Mouse (Mus musculus) limb, embryonic 13.5 days (tissue): ENCODE measurements around the gene Efs. TPM values are rescaled to one million over a fixed set of nuclear protein-coding genes. Genes with fewer than 3 reads are reported as not detected.
"Not testable (repeated sequence)": the region's sequence is repeated elsewhere in the genome, so short reads cannot be mapped to it uniquely, and the experiment has no call there.

Source experiments
- ATAC-seq: fragments of 200-750 bp; cut with Nextera tagmentation; 2 replicates; pipeline ENCODE4 v1.8.0; 2017; ENCODE audit warnings: low read depth, moderate number of reproducible peaks, moderate TSS enrichment; ENCODE audit not compliant: low FRiP score
- H3K27ac ChIP-seq: fragments of 300-500 bp; sonication (generic); 2 replicates; pipeline ENCODE4 v1.5.1; 2015; ENCODE audit warnings: inconsistent platforms, mild to moderate bottlenecking, moderate library complexity
- H3K27me3 ChIP-seq: fragments of 300-500 bp; sonication (generic); 2 replicates; pipeline ENCODE4 v1.6.1; 2015; ENCODE audit warnings: mild to moderate bottlenecking, inconsistent platforms
- H3K36me3 ChIP-seq: fragments of 300-500 bp; sonication (generic); 2 replicates; pipeline ENCODE4 v1.6.1; 2015; ENCODE audit warnings: inconsistent platforms, mild to moderate bottlenecking, moderate library complexity
- H3K4me1 ChIP-seq: fragments of 300-500 bp; sonication (generic); 2 replicates; pipeline ENCODE4 v1.6.1; 2015; ENCODE audit warnings: inconsistent platforms
- H3K4me2 ChIP-seq: fragments of 300-500 bp; sonication (generic); replicated peaks from 2 replicates; pipeline ENCODE4 v1.6.1; 2015; ENCODE audit warnings: inconsistent platforms, mild to moderate bottlenecking, moderate library complexity
- H3K4me3 ChIP-seq: fragments of 300-500 bp; sonication (generic); 2 replicates; pipeline ENCODE4 v1.5.1; 2015; ENCODE audit warnings: moderate library complexity, mild to moderate bottlenecking, inconsistent platforms
- H3K9ac ChIP-seq: fragments of 300-500 bp; sonication (generic); 2 replicates; pipeline ENCODE4 v1.6.1; 2015; ENCODE audit warnings: mild to moderate bottlenecking, inconsistent platforms
- H3K9me3 ChIP-seq: fragments of 300-500 bp; sonication (generic); 2 replicates; pipeline ENCODE4 v1.6.1; 2016; ENCODE audit warnings: inconsistent platforms
- WGBS: fragments of 180-500 bp; shearing (Covaris S2); methylation state at CpG from one replicate; pipeline ENCODE4 v1.1.7; 2015; 5-methylcytosine and 5-hydroxymethylcytosine counted together
- polyA plus RNA-seq: library from polyadenylated mRNA; unstranded; fragments of >200 nt; fragmentation: Nextera tagmentation; extraction: Ambion mirVana; gene quantifications from 2 replicates; pipeline ENCODE4 v1.2.1, GENCODE M21; 2015

The Efs gene
- 46.7 and 50.4 TPM in 2 replicates for polyA plus RNA-seq

DNA sequence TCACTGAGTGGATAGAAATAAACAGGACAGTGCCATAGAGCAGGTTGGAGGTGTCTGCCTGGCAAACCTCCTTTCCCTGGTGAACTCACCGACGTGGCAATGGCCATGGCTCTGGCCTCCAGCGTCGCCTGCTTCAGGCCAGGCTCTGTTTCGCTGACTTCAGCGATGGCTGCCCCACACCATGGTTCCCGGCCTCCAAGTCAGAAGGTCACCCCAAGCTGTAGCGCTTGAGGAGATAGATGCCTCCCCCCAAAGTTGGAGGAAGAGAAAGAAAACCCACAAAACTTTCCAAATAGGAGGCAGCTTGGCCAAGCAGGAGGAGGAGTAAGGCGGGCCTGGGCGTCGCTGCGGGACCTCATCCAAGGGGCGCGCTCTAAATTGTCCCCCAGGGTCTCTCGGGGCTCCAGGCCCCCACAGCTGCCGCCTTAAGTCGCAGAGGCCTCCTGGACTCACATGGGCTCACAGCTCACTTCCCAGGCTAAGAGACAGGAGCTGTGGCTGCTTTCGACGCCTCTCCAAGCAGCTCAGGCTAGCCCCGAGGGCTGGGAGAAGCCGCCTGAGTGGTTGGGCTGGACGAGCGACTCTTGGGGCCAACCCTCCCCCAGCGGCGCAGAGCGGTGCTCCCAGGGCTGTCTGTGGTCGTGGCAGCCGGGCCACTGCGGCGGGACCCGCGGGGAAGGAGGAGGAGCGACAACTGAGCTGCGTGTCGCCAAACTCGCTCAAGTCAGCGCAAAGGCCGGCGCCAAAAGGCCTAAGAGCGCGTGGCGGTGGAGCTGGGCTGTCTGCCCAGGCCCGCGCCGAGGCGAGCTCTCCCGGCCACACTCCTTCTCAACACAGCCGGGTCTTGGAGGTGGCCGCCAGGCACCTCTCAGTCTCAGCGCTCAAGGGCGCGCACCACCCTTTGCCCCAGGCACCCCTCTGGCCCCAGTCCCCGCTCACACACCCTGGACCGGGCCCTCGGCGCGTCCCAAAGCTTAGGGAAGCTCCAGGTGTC, at the start of gene Efs:
TSS of gene Efs (minus strand) at position 778 of the 994 bp plus-strand sequence.
- Histone ChIP-seq H3K4me1 (peaks cover 47% of the 10 kb centered on the region), H3K4me3 (peak within 1 kb of the TSS; percentile 67), H3K9ac (peak within 1 kb of the TSS; percentile 97), H3K36me3 (peaks cover 21% of the 10 kb centered on the region), H3K9me3 (peaks cover 22% of the 10 kb centered on the region), H3K27ac (peak within 1 kb of the TSS; percentile 100), H3K4me2 (peak within 1 kb of the TSS; percentile 88), H3K27me3 (no peaks in the 10 kb centered on the region)
- WGBS = under 1% methylated on average over 57 of the region's 57 CpGs
- peak; percentile 57 for ATAC-seq

DNA sequence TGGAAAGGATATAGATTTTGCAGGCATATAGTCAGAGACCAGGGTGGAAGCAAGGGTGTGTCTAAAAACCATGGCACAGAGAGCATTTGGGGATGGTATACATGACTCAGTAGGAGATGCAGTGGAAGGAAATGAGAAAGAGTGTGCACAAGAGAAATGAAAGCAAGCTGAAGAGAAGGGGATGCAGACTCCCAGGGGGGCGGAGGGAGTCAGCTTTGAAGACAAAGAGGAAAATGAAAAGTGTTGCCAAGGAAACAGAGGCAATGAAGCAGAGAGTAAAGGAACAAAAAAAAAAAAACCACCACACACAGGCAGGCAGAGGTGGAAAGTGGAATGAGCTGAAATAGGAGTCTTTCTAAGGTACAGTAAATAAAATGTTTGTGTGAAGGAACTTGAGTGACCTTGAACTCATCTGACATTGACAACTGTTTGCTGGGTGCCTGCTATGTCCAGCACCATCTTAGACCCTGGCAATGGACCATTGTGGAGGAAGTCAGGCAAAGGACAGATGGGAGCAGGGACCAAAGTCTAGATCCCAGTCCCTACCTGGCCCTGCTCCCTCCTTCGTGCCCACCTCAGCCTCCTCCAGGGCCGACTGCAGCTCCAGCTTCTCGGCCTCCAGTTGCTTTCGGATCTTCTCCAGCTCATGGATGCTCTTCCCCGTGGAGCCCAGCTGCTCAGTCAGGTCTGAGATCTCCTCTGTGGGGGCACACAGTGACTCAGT, 48.3 kb upstream of the Efs start:
- Histone ChIP-seq H3K9ac (no peak overlapping the region), H3K4me1 (no peaks in the 10 kb centered on the region), H3K27me3 (peaks cover 2% of the 10 kb centered on the region; the same call in 1 of the 2 replicates), H3K36me3 (no peaks in the 10 kb centered on the region), H3K4me3 (no peak overlapping the region), H3K4me2 (no peak overlapping the region), H3K27ac (no peak overlapping the region), H3K9me3 (no peaks in the 10 kb centered on the region)
- ATAC-seq = no peak
- 76% methylated on average over 6 of the region's 6 CpGs for WGBS

- H3K36me3 ChIP-seq, H3K27me3 ChIP-seq, H3K4me2 ChIP-seq, H3K4me3 ChIP-seq, H3K9ac ChIP-seq, H3K27ac ChIP-seq, H3K4me1 ChIP-seq, H3K9me3 ChIP-seq, ATAC-seq: not testable (repeated sequence)
- 90% methylated on average over 11 of the region's 11 CpGs for WGBS
These were observed 46.9 kb upstream of the Efs start for GRCm38 (mm10) chr14:54972786-54973185.

DNA sequence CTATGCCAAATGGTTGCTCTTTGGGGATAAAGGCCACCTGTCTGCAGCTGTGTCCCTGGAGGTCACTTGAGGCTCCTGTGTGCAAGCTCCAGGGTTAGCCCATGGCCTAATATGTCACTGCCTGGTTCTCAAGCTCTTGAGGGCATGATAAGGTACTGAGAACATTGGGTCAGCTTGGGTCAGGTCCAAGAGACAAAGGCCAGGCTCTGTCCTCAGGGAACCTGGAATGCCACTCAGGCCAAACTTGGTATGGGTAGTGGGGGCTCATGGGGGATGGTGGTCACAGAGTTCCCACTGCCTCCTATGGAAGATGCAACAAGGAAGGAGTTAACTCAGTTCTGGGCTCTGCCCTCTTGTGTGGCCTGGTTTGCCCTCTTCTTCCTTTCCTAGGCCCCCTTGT, 42.4 kb upstream of the Efs start:
- ATAC-seq = no peak

DNA sequence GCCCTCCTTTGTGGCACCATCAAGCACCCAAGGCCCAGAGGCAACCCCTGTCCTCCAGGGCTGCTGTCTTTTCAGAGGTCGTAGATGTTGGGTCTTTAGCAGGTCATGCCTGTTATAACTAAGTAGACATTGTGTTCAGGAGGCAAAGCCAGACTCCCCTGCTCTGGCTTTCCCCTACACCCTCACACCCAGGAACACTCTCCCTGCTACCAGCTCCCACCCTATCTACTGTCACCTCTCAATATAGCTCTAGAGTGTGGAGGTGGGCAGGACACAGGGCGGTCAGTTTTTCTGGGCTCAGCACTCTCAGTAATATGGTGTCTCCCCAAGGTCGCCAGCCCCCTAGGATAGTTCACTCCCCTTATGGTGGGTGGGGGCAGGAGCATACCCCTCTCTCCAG, 41.9 kb upstream of the Efs start:
- Histone ChIP-seq H3K9me3 (no peaks in the 10 kb centered on the region), H3K36me3 (no peaks in the 10 kb centered on the region), H3K4me1 (peaks cover 10% of the 10 kb centered on the region; the same call in 1 of the 2 replicates), H3K4me2 (no peak overlapping the region), H3K27ac (no peak overlapping the region), H3K9ac (no peak overlapping the region), H3K27me3 (peaks cover 7% of the 10 kb centered on the region; the same call in 1 of the 2 replicates), H3K4me3 (no peak overlapping the region)
- ATAC-seq = no peak
- 80% methylated on average over 3 of the region's 3 CpGs for WGBS

More for the DNA sequence above, 42.4 kb upstream of the Efs start:
- no peak overlapping the region for H3K4me3 ChIP-seq
- H3K36me3 ChIP-seq = no peaks in the 10 kb centered on the region
- no peak overlapping the region for H3K9ac ChIP-seq
- H3K9me3 ChIP-seq = no peaks in the 10 kb centered on the region
- no peak overlapping the region for H3K27ac ChIP-seq
- H3K4me2 ChIP-seq = no peak overlapping the region
- peaks cover 7% of the 10 kb centered on the region; the same call in 1 of the 2 replicates for H3K27me3 ChIP-seq
- peaks cover 10% of the 10 kb centered on the region; the same call in 1 of the 2 replicates for H3K4me1 ChIP-seq

DNA sequence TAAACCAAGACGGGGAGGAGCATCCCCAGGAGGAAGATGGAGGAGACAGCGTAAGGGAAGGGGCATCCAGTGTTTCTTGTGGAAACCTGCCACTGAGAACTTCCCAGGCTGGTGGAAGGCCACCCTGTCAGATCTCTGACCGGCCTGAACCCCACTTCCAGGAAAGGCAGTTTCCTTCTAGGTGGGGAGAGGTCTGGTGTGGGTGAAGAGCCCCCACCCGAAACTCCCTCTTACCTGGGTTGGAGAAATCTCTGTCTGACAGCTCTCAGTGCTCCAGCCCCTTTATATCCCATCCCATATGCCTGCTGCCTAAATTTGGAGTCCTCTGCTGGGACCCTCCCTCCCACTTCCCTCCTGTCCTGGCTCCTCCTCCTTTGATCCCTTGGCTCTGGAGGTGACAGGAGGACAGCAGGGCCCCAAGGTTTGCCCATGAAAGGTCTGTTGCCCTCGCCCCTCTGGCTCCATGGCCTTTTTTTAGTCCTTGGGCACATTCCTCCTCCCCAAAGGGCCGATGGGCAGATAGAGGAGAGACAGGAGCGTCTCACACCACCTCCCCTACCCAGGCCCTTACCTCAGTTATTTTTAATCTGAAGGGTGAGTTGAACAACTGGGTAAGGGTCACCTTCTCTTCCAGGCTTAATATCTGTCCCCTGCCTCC, 40.5 kb upstream of the Efs start, which contains the start of gene Myh6:
TSS of gene Myh6 (minus strand) at position 608 of the 658 bp plus-strand sequence.
- H3K27ac ChIP-seq = no peak within 1 kb of the TSS
- ATAC-seq = no peak
- H3K9ac ChIP-seq = no peak within 1 kb of the TSS
- H3K36me3 ChIP-seq = no peaks in the 10 kb centered on the region
- no peaks in the 10 kb centered on the region for H3K9me3 ChIP-seq
- no peak within 1 kb of the TSS for H3K4me2 ChIP-seq
- H3K4me1 ChIP-seq = peaks cover 10% of the 10 kb centered on the region; the same call in 1 of the 2 replicates
- H3K27me3 ChIP-seq = peaks cover 7% of the 10 kb centered on the region; the same call in 1 of the 2 replicates
- H3K4me3 ChIP-seq = no peak within 1 kb of the TSS
- 62% methylated on average over 7 of the region's 7 CpGs for WGBS

DNA sequence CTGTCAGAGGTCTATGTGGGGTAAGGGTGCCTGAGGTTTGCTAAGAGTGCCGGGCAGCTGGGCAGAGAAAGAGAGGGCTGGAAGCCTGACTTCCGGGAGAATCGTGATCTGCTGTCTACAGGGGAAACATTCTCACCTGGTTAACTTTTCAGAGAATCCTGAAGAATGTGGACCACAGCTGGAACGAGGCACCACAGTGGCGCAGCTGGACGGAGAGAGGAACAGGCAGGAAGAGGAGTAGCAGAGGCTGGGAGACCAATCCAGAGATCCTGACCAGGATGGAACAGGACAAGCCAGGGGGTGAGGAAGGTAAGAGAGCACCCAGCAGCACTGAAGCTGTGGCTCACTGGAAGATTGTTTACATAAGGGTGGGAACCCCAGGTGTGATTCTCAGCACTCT, 39.7 kb upstream of the Efs start:
- Histone ChIP-seq H3K36me3 (no peaks in the 10 kb centered on the region), H3K4me3 (no peak overlapping the region), H3K4me1 (peaks cover 10% of the 10 kb centered on the region; the same call in 1 of the 2 replicates), H3K27ac (no peak overlapping the region), H3K27me3 (peaks cover 7% of the 10 kb centered on the region; the same call in 1 of the 2 replicates), H3K4me2 (no peak overlapping the region), H3K9ac (no peak overlapping the region), H3K9me3 (no peaks in the 10 kb centered on the region)
- 51% methylated on average over 6 of the region's 6 CpGs for WGBS
- ATAC-seq = no peak

DNA sequence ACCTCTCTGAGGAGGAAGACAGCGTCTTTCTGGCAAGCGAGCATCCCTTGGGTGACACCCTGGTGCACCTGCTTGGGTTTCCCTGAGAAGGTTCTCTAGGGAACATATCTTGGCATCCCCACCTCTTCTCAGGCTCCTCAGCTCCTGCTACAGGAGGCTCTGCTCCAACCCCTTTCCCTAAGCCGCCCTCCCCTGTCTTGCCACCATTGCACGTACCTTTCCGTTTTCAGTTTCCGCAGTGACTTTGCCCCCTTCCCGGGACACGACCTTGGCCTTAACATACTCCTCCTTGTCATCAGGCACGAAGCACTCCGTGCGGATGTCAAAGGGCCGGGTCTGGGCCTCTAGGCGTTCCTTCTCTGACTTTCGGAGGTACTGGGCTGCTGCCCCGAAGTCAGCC, 39.1 kb upstream of the Efs start:
- H3K27ac ChIP-seq = no peak overlapping the region
- peaks cover 7% of the 10 kb centered on the region; the same call in 1 of the 2 replicates for H3K27me3 ChIP-seq
- H3K4me3 ChIP-seq = no peak overlapping the region
- H3K9me3 ChIP-seq = no peaks in the 10 kb centered on the region
- H3K4me2 ChIP-seq = no peak overlapping the region
- H3K4me1 ChIP-seq = peaks cover 10% of the 10 kb centered on the region; the same call in 1 of the 2 replicates
- no peak overlapping the region for H3K9ac ChIP-seq
- no peak for ATAC-seq
- WGBS = 79% methylated on average over 15 of the region's 15 CpGs
- no peaks in the 10 kb centered on the region for H3K36me3 ChIP-seq

- Histone ChIP-seq H3K4me1 (peaks cover 10% of the 10 kb centered on the region; the same call in 1 of the 2 replicates), H3K36me3 (no peaks in the 10 kb centered on the region), H3K9me3 (no peaks in the 10 kb centered on the region), H3K4me2 (no peak overlapping the region), H3K4me3 (no peak overlapping the region), H3K27ac (no peak overlapping the region), H3K27me3 (0 out of 2 replicates have a peak, but pooled peaks cover 7% of the 10 kb centered on the region), H3K9ac (no peak overlapping the region)
- WGBS = 85% methylated on average over 11 of the region's 11 CpGs
- ATAC-seq = no peak
These were observed 37.8 kb upstream of the Efs start for GRCm38 (mm10) chr14:54963727-54964126.

DNA sequence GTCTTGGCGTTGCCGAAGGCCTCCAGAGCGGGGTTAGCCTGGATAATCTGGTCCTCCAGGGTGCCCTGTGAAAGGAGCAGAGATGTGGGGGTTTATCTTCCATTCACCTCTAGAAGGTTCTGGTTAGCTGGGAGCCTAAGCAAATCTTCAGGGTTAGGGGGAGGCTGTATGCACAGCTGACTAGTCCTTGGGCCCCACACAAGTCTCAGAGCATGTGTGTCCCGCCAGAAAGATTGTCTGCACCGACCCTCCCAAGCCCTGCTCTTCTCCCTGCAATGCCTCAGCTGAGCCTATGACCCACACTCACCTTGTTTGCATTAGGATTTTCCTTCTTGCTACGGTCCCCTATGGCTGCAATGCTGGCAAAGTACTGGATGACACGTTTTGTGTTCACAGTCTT, 36.8 kb upstream of the Efs start:
- H3K4me3 ChIP-seq = no peak overlapping the region
- H3K9me3 ChIP-seq = no peaks in the 10 kb centered on the region
- H3K9ac ChIP-seq = no peak overlapping the region
- ATAC-seq = no peak
- WGBS = 85% methylated on average over 7 of the region's 7 CpGs
- no peaks in the 10 kb centered on the region for H3K36me3 ChIP-seq
- H3K4me1 ChIP-seq = peaks cover 6% of the 10 kb centered on the region; the same call in 1 of the 2 replicates
- H3K27ac ChIP-seq = no peak overlapping the region
- no peak overlapping the region for H3K4me2 ChIP-seq
- H3K27me3 ChIP-seq = 0 out of 2 replicates have a peak, but pooled peaks cover 7% of the 10 kb centered on the region

GRCm38 (mm10) chr14:54961487-54961886, 35.6 kb upstream of the Efs start:
- WGBS = 68% methylated on average over 5 of the region's 5 CpGs
- no peaks in the 10 kb centered on the region for H3K4me1 ChIP-seq
- no peak for ATAC-seq

More at GRCm38 (mm10) chr14:54961487-54961886, 35.6 kb upstream of the Efs start:
- Histone ChIP-seq H3K9ac (no peak overlapping the region), H3K4me2 (no peak overlapping the region), H3K36me3 (no peaks in the 10 kb centered on the region), H3K27me3 (0 out of 2 replicates have a peak, but pooled peaks cover 4% of the 10 kb centered on the region), H3K9me3 (no peaks in the 10 kb centered on the region), H3K27ac (no peak overlapping the region), H3K4me3 (no peak overlapping the region)
